Mouse (Mus musculus) limb, embryonic 14.5 days (tissue): ENCODE results near the gene Cntn3. TPM values are rescaled to one million over a fixed set of nuclear protein-coding genes. Genes with fewer than 3 reads are reported as not detected.

ENCODE experiments used
- ATAC-seq: fragments of 200-750 bp; cut with Nextera tagmentation; 2 replicates; pipeline ENCODE4 v1.8.0; 2017; ENCODE audit warnings: low read depth, moderate number of reproducible peaks, moderate TSS enrichment; ENCODE audit not compliant: low FRiP score
- DNase-seq: peaks from one replicate; pipeline ENCODE4 v3.0.0-alpha.2; 2015; ENCODE audit warnings: low spot score
- H3K27ac ChIP-seq: fragments of 300-500 bp; sonication (generic); replicated peaks from 2 replicates; pipeline ENCODE4 v1.5.1; 2014; ENCODE audit warnings: low read depth, mild to moderate bottlenecking, low read length, moderate library complexity, mixed read lengths
- H3K27me3 ChIP-seq: fragments of 300-500 bp; sonication (generic); 2 replicates; pipeline ENCODE4 v1.6.1; 2014; ENCODE audit warnings: low read length, mixed read lengths; ENCODE audit not compliant: control insufficient read depth, insufficient read depth
- H3K36me3 ChIP-seq: fragments of 300-500 bp; sonication (generic); 2 replicates; pipeline ENCODE4 v1.6.1; 2014; ENCODE audit warnings: mild to moderate bottlenecking, low read length, moderate library complexity, mixed read lengths; ENCODE audit not compliant: control insufficient read depth, insufficient read depth
- H3K4me1 ChIP-seq: fragments of 300-500 bp; sonication (generic); 2 replicates; pipeline ENCODE4 v1.6.1; 2014; ENCODE audit warnings: antibody characterized with exemption, low read length, mixed read lengths; ENCODE audit not compliant: control insufficient read depth, insufficient read depth
- H3K4me2 ChIP-seq: fragments of 300-500 bp; sonication (generic); replicated peaks from 2 replicates; pipeline ENCODE4 v1.6.1; 2014; ENCODE audit warnings: low read depth, mild to moderate bottlenecking, low read length, moderate library complexity; ENCODE audit not compliant: severe bottlenecking
- H3K4me3 ChIP-seq: fragments of 300-500 bp; sonication (generic); replicated peaks from 2 replicates; pipeline ENCODE4 v1.5.1; 2014; ENCODE audit warnings: low read length
- H3K9ac ChIP-seq: fragments of 300-500 bp; sonication (generic); 2 replicates; pipeline ENCODE4 v1.6.1; 2014; ENCODE audit warnings: mild to moderate bottlenecking, low read depth, low read length, moderate library complexity; ENCODE audit not compliant: severe bottlenecking
- H3K9me3 ChIP-seq: fragments of 300-500 bp; sonication (generic); 2 replicates; pipeline ENCODE4 v1.6.1; 2016; ENCODE audit warnings: low read length; ENCODE audit not compliant: control insufficient read depth
- POLR2A ChIP-seq: fragments of 200-500 bp; IDR thresholded peaks from 2 replicates; pipeline ENCODE4 v1.8.0; 2012; ENCODE audit warnings: inconsistent platforms, mild to moderate bottlenecking, moderate library complexity, borderline replicate concordance; ENCODE audit not compliant: insufficient read depth, insufficient read length; ENCODE audit errors: extremely low read depth
- WGBS: fragments of 180-500 bp; shearing (Covaris S2); extraction: QIAGEN DNeasy Blood & Tissue Kit; methylation state at CpG from one replicate; pipeline ENCODE4 v1.1.7; 2014; 5-methylcytosine and 5-hydroxymethylcytosine counted together
- polyA plus RNA-seq, 2 experiments: library from polyadenylated mRNA; depleted of rRNA in 1 of 2; stranded (reverse) in 1 of 2; unstranded in 1 of 2; fragments of >200 nt; fragmentation: Nextera tagmentation in 1 of 2; extraction: Ambion mirVana in 1 of 2; gene quantifications; 2 replicates each; pipeline versions ENCODE4 v1.2.1 to v1.2.3; 2012 to 2014

The Cntn3 gene
- polyA plus RNA-seq, 2 experiments, result 2.2 to 2.9 TPM

GRCm38 (mm10) chr6:102557521-102557920, 15.4 kb downstream of the Cntn3 start:
- no peaks in the 10 kb centered on the region for H3K4me1 ChIP-seq
- H3K9ac ChIP-seq, result no peak overlapping the region
- H3K27ac ChIP-seq, result no peak overlapping the region
- peaks cover 2% of the 10 kb centered on the region; the same call in 1 of the 2 replicates for H3K27me3 ChIP-seq
- ATAC-seq, result no peak
- TF ChIP-seq POLR2A, result no peak
- H3K9me3 ChIP-seq, result no peaks in the 10 kb centered on the region
- H3K4me2 ChIP-seq, result no peak overlapping the region
- no peaks in the 10 kb centered on the region for H3K36me3 ChIP-seq
- WGBS, result 81% methylated on average over 3 of the region's 3 CpGs
- no peak for DNase-seq
- H3K4me3 ChIP-seq, result no peak overlapping the region

GRCm38 (mm10) chr6:102556497-102556896, 16.4 kb downstream of the Cntn3 start:
- no peaks in the 10 kb centered on the region for H3K9me3 ChIP-seq
- H3K36me3 ChIP-seq, result no peaks in the 10 kb centered on the region
- no peak overlapping the region for H3K4me3 ChIP-seq
- H3K27ac ChIP-seq, result no peak overlapping the region
- 68% methylated on average over 3 of the region's 3 CpGs for WGBS
- H3K4me1 ChIP-seq, result no peaks in the 10 kb centered on the region
- ATAC-seq (no peak), DNase-seq (no peak)
- no peaks in the 10 kb centered on the region for H3K27me3 ChIP-seq
- no peak overlapping the region for H3K9ac ChIP-seq
- H3K4me2 ChIP-seq, result no peak overlapping the region
- no peak for TF ChIP-seq POLR2A

GRCm38 (mm10) chr6:102555814-102556437, 17.0 kb downstream of the Cntn3 start:
- DNase-seq (no peak), ATAC-seq (no peak)
- no peaks in the 10 kb centered on the region for H3K27me3 ChIP-seq
- no peaks in the 10 kb centered on the region for H3K4me1 ChIP-seq
- no peak for TF ChIP-seq POLR2A
- H3K9me3 ChIP-seq, result no peaks in the 10 kb centered on the region
- no peak overlapping the region for H3K4me2 ChIP-seq
- H3K36me3 ChIP-seq, result no peaks in the 10 kb centered on the region
- H3K4me3 ChIP-seq, result no peak overlapping the region
- H3K9ac ChIP-seq, result no peak overlapping the region
- 87% methylated on average over 4 of the region's 4 CpGs for WGBS
- H3K27ac ChIP-seq, result no peak overlapping the region

GRCm38 (mm10) chr6:102555067-102555657, 17.7 kb downstream of the Cntn3 start:
- Histone ChIP-seq H3K4me3 (no peak overlapping the region), H3K4me1 (no peaks in the 10 kb centered on the region), H3K9ac (no peak overlapping the region), H3K27me3 (no peaks in the 10 kb centered on the region), H3K36me3 (no peaks in the 10 kb centered on the region), H3K27ac (no peak overlapping the region), H3K4me2 (no peak overlapping the region), H3K9me3 (no peaks in the 10 kb centered on the region)
- no peak for DNase-seq
- 80% methylated on average over 3 of the region's 3 CpGs for WGBS
- TF ChIP-seq POLR2A, result no peak
- no peak for ATAC-seq

GRCm38 (mm10) chr6:102541633-102542412, 31.1 kb downstream of the Cntn3 start:
- 83% methylated on average over 7 of the region's 7 CpGs for WGBS
- Histone ChIP-seq H3K36me3 (no peaks in the 10 kb centered on the region), H3K27me3 (no peaks in the 10 kb centered on the region), H3K4me2 (no peak overlapping the region), H3K9ac (no peak overlapping the region), H3K4me1 (no peaks in the 10 kb centered on the region), H3K4me3 (no peak overlapping the region), H3K9me3 (no peaks in the 10 kb centered on the region), H3K27ac (no peak overlapping the region)
- TF ChIP-seq POLR2A, result no peak
- DNase-seq (no peak), ATAC-seq (no peak)
